In genomic region chr6:90605298-90605665, GRCm38 (mm10) we compare ENCODE assay signal across 8 mouse cellular contexts. TPM values are rescaled to one million over a fixed set of nuclear protein-coding genes. Genes with fewer than 3 reads are reported as not detected.
DNase-seq lines count a peak whose midpoint lies in the region; ATAC-seq and TF ChIP-seq lines count a peak whose summit lies in the region.

No protein-coding gene starts in this region.

- H3K4me1 ChIP-seq in liver, adult 2 months (ENCODE audit: control insufficient read depth, insufficient read depth, low read length) = peaks cover 17% of the 10 kb centered on the region
- no peaks in the 10 kb centered on the region; the same call in 1 of the 2 replicates for H3K4me1 ChIP-seq in embryonic facial prominence, embryonic 11.5 days (ENCODE audit: control insufficient read depth, insufficient read depth, low read length)
- H3K4me1 ChIP-seq in hindbrain, postnatal 0 days (ENCODE audit: insufficient read depth, low read length) = peaks cover 5% of the 10 kb centered on the region; the same call in 1 of the 2 replicates
- H3K4me1 ChIP-seq in neural tube, embryonic 12.5 days = 0 out of 2 replicates have a peak, but pooled peaks cover 2% of the 10 kb centered on the region

- no peak for ATAC-seq in embryonic facial prominence, embryonic 11.5 days (replicated peaks; ENCODE audit: insufficient number of reproducible peaks, low FRiP score, low TSS enrichment, low read depth)
- ATAC-seq in hindbrain, postnatal 0 days = no peak
- ATAC-seq in neural tube, embryonic 12.5 days (ENCODE audit: low FRiP score, low read depth) = no peak

- H3K36me3 ChIP-seq in liver, adult 2 months (ENCODE audit: control insufficient read depth, insufficient read depth, low read length) = no peaks in the 10 kb centered on the region
- no peaks in the 10 kb centered on the region for H3K36me3 ChIP-seq in embryonic facial prominence, embryonic 11.5 days (replicated peaks; ENCODE audit: control insufficient read depth, insufficient read depth, low read depth, low read length)
- H3K36me3 ChIP-seq in hindbrain, postnatal 0 days (ENCODE audit: insufficient read depth, low read length) = no peaks in the 10 kb centered on the region
- H3K36me3 ChIP-seq in neural tube, embryonic 12.5 days = no peaks in the 10 kb centered on the region

- peak overlapping the region; percentile 74; the same call in 1 of the 2 replicates for H3K4me3 ChIP-seq in liver, adult 2 months (ENCODE audit: insufficient read depth, low read depth, low read length)
- H3K4me3 ChIP-seq in embryonic facial prominence, embryonic 11.5 days (ENCODE audit: low read depth, low read length) = peak overlapping the region; percentile 37
- peak overlapping the region; percentile 65 for H3K4me3 ChIP-seq in hindbrain, postnatal 0 days (ENCODE audit: low read length)
- H3K4me3 ChIP-seq in neural tube, embryonic 12.5 days = peak overlapping the region; percentile 57

- no peak for TF ChIP-seq POLR2A in liver, adult 2 months (IDR thresholded peaks at IDR 0.05; ENCODE audit: extremely low read depth, insufficient read depth, low read length)

- H3K27me3 ChIP-seq in liver, adult 2 months (ENCODE audit: control insufficient read depth, insufficient read depth, low read length) = no peaks in the 10 kb centered on the region
- H3K27me3 ChIP-seq in embryonic facial prominence, embryonic 11.5 days (ENCODE audit: control insufficient read depth, insufficient read depth, low read length) = no peaks in the 10 kb centered on the region
- no peaks in the 10 kb centered on the region for H3K27me3 ChIP-seq in hindbrain, postnatal 0 days (ENCODE audit: insufficient read depth, low read length)
- H3K27me3 ChIP-seq in neural tube, embryonic 12.5 days (replicated peaks) = no peaks in the 10 kb centered on the region

- H3K9ac ChIP-seq in liver, adult 2 months (ENCODE audit: low read depth, low read length) = no peak overlapping the region; the same call in 1 of the 2 replicates
- H3K9ac ChIP-seq in embryonic facial prominence, embryonic 11.5 days (replicated peaks; ENCODE audit: low read length) = peak overlapping the region; percentile 68
- peak overlapping the region; percentile 74 for H3K9ac ChIP-seq in hindbrain, postnatal 0 days (replicated peaks; ENCODE audit: low read length)
- peak overlapping the region; percentile 69 for H3K9ac ChIP-seq in neural tube, embryonic 12.5 days

- no peaks in the 10 kb centered on the region for H3K79me2 ChIP-seq in liver, adult 2 months (ENCODE audit: control insufficient read depth, insufficient read depth, low read length)

- H3K27ac ChIP-seq in liver, adult 2 months (replicated peaks; ENCODE audit: insufficient read depth, low read depth, low read length) = peak overlapping the region; percentile 33; the same call in 1 of the 2 replicates
- H3K27ac ChIP-seq in embryonic facial prominence, embryonic 11.5 days (replicated peaks; ENCODE audit: low read depth, low read length) = no peak overlapping the region
- peak overlapping the region; percentile 69; the same call in 1 of the 2 replicates for H3K27ac ChIP-seq in hindbrain, postnatal 0 days
- H3K27ac ChIP-seq in neural tube, embryonic 12.5 days = no peak overlapping the region

- DNase-seq in liver, adult 2 months (ENCODE audit: extremely low read depth, low read depth, low spot score) = no peak
- DNase-seq in liver = no peak
- no peak for DNase-seq in embryonic facial prominence, embryonic 11.5 days (ENCODE audit: low spot score)
- peak; percentile 49 for DNase-seq in hindbrain, postnatal 0 days (ENCODE audit: low spot score)
- DNase-seq in urinary bladder, postnatal 25 days (ENCODE audit: low spot score) = no peak
- no peak for DNase-seq in cerebellum, postnatal 4 days (ENCODE audit: low spot score in 2 of 2)
- DNase-seq in layer of hippocampus, postnatal 14 days (ENCODE audit: low spot score in 2 of 2) = no peak

- 37% methylated on average over 5 of the region's 5 CpGs for WGBS in liver, adult 2 months
- 23% methylated on average over 5 of the region's 5 CpGs for WGBS in embryonic facial prominence, embryonic 11.5 days
- 16% methylated on average over 5 of the region's 5 CpGs for WGBS in hindbrain, postnatal 0 days
- WGBS in neural tube, embryonic 12.5 days = 15% methylated on average over 5 of the region's 5 CpGs

- TF ChIP-seq CTCF in liver, adult 2 months (IDR thresholded peaks at IDR 0.05; ENCODE audit: low read depth, low read length) = no peak
- no peak for TF ChIP-seq CTCF in hindbrain, postnatal 0 days (IDR thresholded peaks at IDR 0.05; ENCODE audit: low read depth)

- H3K4me2 ChIP-seq in embryonic facial prominence, embryonic 11.5 days (ENCODE audit: low read depth, low read length) = peak overlapping the region; percentile 85
- H3K4me2 ChIP-seq in hindbrain, postnatal 0 days (ENCODE audit: low read depth, low read length) = peak overlapping the region; percentile 94
- H3K4me2 ChIP-seq in neural tube, embryonic 12.5 days (replicated peaks) = peak overlapping the region; percentile 88

- no peaks in the 10 kb centered on the region for H3K9me3 ChIP-seq in embryonic facial prominence, embryonic 11.5 days (replicated peaks; ENCODE audit: control insufficient read depth, low read length)
- H3K9me3 ChIP-seq in hindbrain, postnatal 0 days (ENCODE audit: low read length) = no peaks in the 10 kb centered on the region
- H3K9me3 ChIP-seq in neural tube, embryonic 12.5 days = no peaks in the 10 kb centered on the region

RNA-seq across cellular contexts. Expression of gene Slc41a3, which starts 0.8 kb away (rescaled TPM):
- total RNA-seq in liver, adult 2 months (2014; rRNA removed) = 1.1 and 1.5 TPM in 2 replicates
- 1.0 and 1.5 TPM in 2 replicates for polyA plus RNA-seq in liver, adult 2 months (2012; rRNA removed)
- 2.5 TPM in 2 replicates for polyA plus RNA-seq in embryonic facial prominence, embryonic 11.5 days (2014; fragmentation: Nextera tagmentation; extraction: Ambion mirVana)
- 17.4 and 18.0 TPM in 2 replicates for total RNA-seq in hindbrain, postnatal 0 days (2014; rRNA removed)
- polyA plus RNA-seq in hindbrain, postnatal 0 days (2015; fragmentation: Nextera tagmentation; extraction: Ambion mirVana) = 17.1 and 17.6 TPM in 2 replicates
- polyA plus RNA-seq in neural tube, embryonic 12.5 days (2016; fragmentation: Nextera tagmentation; extraction: Ambion mirVana) = 4.0 and 4.1 TPM in 2 replicates
- 1 to 10 TPM; 5.9 to 9.1 TPM for total RNA-seq in layer of hippocampus, postnatal 14 days (2021)

Comparison
In these comparisons a context has a peak if more than half of its experiments do, and no peak if none do; other contexts are left out.
1. H3K27ac ChIP-seq: peak in liver, adult 2 months (single experiment) and hindbrain, postnatal 0 days (single experiment); none in embryonic facial prominence, embryonic 11.5 days (single experiment) and neural tube, embryonic 12.5 days (single experiment).
2. Peak in every context shown above with its lines, with median percentiles within 50 percentile points of each other: H3K4me3 ChIP-seq and H3K4me2 ChIP-seq.